Mouse (Mus musculus) forebrain, embryonic 15.5 days (tissue): ENCODE results near the gene Ppara. TPM values are rescaled to one million over a fixed set of nuclear protein-coding genes. Genes with fewer than 3 reads are reported as not detected.

Experiments used
- ATAC-seq: fragments of 200-750 bp; cut with Nextera tagmentation; replicated peaks from 2 replicates; pipeline ENCODE4 v1.8.0; 2017; ENCODE audit warnings: mild to moderate bottlenecking, moderate TSS enrichment, moderate library complexity
- H3K27ac ChIP-seq: fragments of 300-500 bp; sonication (generic); replicated peaks from 2 replicates; pipeline ENCODE4 v1.5.1; 2015; ENCODE audit warnings: mild to moderate bottlenecking, inconsistent platforms
- H3K27me3 ChIP-seq: fragments of 300-500 bp; sonication (generic); 2 replicates; pipeline ENCODE4 v1.6.1; 2015; ENCODE audit warnings: inconsistent platforms
- H3K36me3 ChIP-seq: fragments of 300-500 bp; sonication (generic); 2 replicates; pipeline ENCODE4 v1.6.1; 2015; ENCODE audit warnings: mild to moderate bottlenecking, inconsistent platforms
- H3K4me1 ChIP-seq: fragments of 300-500 bp; sonication (generic); 2 replicates; pipeline ENCODE4 v1.6.1; 2015; ENCODE audit warnings: inconsistent platforms
- H3K4me2 ChIP-seq: fragments of 300-500 bp; sonication (generic); replicated peaks from 2 replicates; pipeline ENCODE4 v1.6.1; 2015; ENCODE audit warnings: mild to moderate bottlenecking, inconsistent platforms
- H3K4me3 ChIP-seq: fragments of 300-500 bp; sonication (generic); 2 replicates; pipeline ENCODE4 v1.5.1; 2015; ENCODE audit warnings: mild to moderate bottlenecking, inconsistent platforms
- H3K9ac ChIP-seq: fragments of 300-500 bp; sonication (generic); replicated peaks from 2 replicates; pipeline ENCODE4 v1.6.1; 2015; ENCODE audit warnings: mild to moderate bottlenecking, inconsistent platforms
- H3K9me3 ChIP-seq: fragments of 300-500 bp; sonication (generic); 2 replicates; pipeline ENCODE4 v1.6.1; 2016; ENCODE audit warnings: inconsistent platforms
- WGBS: fragments of 180-500 bp; shearing (Covaris S2); methylation state at CpG from one replicate; pipeline ENCODE4 v1.1.7; 2015; ENCODE audit warnings: mixed read lengths; 5-methylcytosine and 5-hydroxymethylcytosine counted together
- polyA plus RNA-seq: library from polyadenylated mRNA; unstranded; fragments of >200 nt; fragmentation: Nextera tagmentation; extraction: Ambion mirVana; gene quantifications from 2 replicates; pipeline ENCODE4 v1.2.1, GENCODE M21; 2015

Gene Ppara
- polyA plus RNA-seq, 1 experiment from 2014 or later = 1.5 TPM

DNA sequence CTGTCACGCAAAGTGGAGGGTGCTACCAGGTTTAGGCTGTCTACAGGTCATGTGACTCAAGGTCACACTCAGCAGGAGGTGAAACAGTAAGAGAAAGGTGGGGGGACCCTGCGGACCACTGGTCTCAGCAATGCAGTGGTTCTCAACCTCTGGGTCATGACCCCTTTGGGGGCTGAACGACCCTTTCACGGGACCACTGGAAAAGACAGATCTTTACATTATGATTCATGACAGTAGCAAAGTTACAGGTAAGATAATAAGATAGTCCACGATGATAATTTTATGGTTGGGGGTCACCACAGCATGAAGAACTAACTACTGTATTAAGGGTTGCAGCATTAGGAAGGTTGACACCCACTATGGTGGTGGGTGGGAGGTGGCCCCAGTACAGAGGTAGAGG is 18.2 kb upstream of the Ppara start:
- Histone ChIP-seq H3K4me3 (no peak overlapping the region), H3K4me1 (no peaks in the 10 kb centered on the region), H3K27ac (no peak overlapping the region), H3K27me3 (peaks cover 6% of the 10 kb centered on the region), H3K9ac (no peak overlapping the region), H3K9me3 (no peaks in the 10 kb centered on the region), H3K36me3 (no peaks in the 10 kb centered on the region), H3K4me2 (no peak overlapping the region)
- WGBS = 85% methylated on average over 5 of the region's 5 CpGs
- no peak for ATAC-seq

DNA sequence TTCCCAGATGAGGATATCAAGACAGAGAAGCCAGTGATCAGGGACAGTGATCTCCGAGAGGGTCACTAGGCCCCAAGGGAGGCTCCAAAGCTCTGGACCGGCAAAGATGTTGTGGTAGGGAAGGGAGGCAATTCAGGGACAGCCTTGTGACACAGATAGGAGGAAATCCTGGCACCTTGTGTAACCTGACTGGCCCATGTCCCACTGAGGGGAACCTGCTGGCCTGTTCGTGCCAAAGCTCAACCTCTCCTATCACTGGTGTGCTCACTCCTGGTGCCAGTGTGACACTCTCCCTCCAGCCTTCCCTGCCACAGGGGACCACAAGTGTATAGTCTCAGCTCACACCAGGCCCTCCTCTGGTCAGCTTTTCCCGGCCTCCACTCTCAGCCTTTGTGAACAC is 17.8 kb upstream of the Ppara start:
- Histone ChIP-seq H3K27me3 (peaks cover 7% of the 10 kb centered on the region), H3K27ac (no peak overlapping the region), H3K4me2 (no peak overlapping the region), H3K36me3 (no peaks in the 10 kb centered on the region), H3K9me3 (no peaks in the 10 kb centered on the region), H3K4me1 (no peaks in the 10 kb centered on the region), H3K9ac (no peak overlapping the region), H3K4me3 (no peak overlapping the region)
- WGBS = 73% methylated on average over 4 of the region's 4 CpGs
- ATAC-seq = no peak

DNA sequence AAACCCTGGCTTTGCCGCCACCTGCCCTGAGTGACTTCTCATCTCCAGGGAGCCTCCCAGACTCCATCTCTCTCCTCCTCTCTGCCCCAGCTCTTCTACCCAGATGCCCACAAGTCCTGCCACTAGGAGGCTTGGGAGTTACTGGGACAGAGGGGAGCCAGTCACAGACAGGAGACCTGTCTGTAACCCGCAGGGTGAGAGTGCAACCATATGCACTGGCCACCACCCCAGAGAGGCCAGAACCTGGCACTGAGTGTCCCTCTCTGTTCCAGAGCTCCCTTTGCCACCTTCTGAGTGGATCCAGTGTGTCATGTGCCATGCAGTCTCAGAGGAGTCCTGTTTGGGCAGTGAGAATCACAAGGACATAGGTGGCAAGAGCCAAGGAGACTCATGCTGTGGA is 17.0 kb upstream of the Ppara start:
- Histone ChIP-seq H3K9me3 (no peaks in the 10 kb centered on the region), H3K4me2 (no peak overlapping the region), H3K27ac (no peak overlapping the region), H3K4me1 (no peaks in the 10 kb centered on the region), H3K4me3 (no peak overlapping the region), H3K27me3 (peaks cover 7% of the 10 kb centered on the region), H3K36me3 (no peaks in the 10 kb centered on the region), H3K9ac (no peak overlapping the region)
- 86% methylated on average over 2 of the region's 2 CpGs for WGBS
- no peak for ATAC-seq

DNA sequence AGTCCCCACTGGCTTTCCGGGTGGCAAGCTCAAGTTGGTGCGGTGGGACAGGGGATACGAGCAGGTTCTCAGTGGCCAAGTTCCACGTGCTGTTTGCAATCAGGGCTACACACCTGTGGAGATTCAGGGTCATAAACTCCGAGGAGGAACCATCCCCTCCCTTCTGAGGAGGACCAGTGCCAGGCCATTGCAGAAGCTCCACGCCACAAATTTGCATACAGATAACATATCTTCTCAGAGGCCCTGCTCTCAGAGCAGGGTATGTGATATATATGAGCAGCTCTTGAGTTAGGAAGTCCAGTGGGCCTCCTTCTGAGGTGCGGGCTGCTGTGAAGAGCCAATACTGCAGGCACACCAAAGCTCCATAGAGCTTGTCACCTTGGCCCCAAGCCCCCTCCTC is 15.8 kb upstream of the Ppara start:
- H3K4me1 ChIP-seq = no peaks in the 10 kb centered on the region
- ATAC-seq = no peak
- no peak overlapping the region for H3K27ac ChIP-seq
- H3K4me3 ChIP-seq = no peak overlapping the region
- H3K36me3 ChIP-seq = no peaks in the 10 kb centered on the region
- H3K9me3 ChIP-seq = no peaks in the 10 kb centered on the region
- 81% methylated on average over 7 of the region's 7 CpGs for WGBS
- H3K4me2 ChIP-seq = no peak overlapping the region
- peaks cover 7% of the 10 kb centered on the region for H3K27me3 ChIP-seq
- H3K9ac ChIP-seq = no peak overlapping the region

DNA sequence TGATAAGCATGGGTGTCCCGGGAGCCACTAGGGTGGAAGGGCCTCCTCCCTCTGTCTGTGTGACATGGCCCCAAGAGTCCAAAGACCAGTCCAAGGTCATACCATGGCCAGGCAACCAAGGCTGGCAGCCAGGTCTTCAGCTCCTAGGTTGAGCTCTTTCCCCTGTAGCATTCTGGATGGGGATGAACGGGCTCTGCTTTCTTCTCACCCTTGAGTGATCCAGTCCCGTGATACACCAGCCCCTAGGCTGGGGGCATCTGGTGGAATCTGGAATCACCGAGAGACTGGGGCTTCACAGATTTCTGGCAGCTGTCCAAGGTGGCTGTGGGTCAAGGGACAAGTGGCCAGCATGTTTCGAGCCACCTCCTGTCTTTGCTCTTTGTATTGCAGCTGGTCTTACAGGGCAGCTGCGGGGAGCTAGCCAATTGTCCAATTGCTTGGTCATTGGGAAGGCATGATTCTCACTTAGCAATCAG is 14.4 kb upstream of the Ppara start:
- peaks cover 7% of the 10 kb centered on the region for H3K27me3 ChIP-seq
- no peak overlapping the region for H3K4me2 ChIP-seq
- no peak for ATAC-seq
- H3K9ac ChIP-seq = no peak overlapping the region
- H3K9me3 ChIP-seq = no peaks in the 10 kb centered on the region
- no peaks in the 10 kb centered on the region for H3K4me1 ChIP-seq
- H3K4me3 ChIP-seq = no peak overlapping the region
- 72% methylated on average over 6 of the region's 6 CpGs for WGBS
- no peak overlapping the region for H3K27ac ChIP-seq
- no peaks in the 10 kb centered on the region for H3K36me3 ChIP-seq

DNA sequence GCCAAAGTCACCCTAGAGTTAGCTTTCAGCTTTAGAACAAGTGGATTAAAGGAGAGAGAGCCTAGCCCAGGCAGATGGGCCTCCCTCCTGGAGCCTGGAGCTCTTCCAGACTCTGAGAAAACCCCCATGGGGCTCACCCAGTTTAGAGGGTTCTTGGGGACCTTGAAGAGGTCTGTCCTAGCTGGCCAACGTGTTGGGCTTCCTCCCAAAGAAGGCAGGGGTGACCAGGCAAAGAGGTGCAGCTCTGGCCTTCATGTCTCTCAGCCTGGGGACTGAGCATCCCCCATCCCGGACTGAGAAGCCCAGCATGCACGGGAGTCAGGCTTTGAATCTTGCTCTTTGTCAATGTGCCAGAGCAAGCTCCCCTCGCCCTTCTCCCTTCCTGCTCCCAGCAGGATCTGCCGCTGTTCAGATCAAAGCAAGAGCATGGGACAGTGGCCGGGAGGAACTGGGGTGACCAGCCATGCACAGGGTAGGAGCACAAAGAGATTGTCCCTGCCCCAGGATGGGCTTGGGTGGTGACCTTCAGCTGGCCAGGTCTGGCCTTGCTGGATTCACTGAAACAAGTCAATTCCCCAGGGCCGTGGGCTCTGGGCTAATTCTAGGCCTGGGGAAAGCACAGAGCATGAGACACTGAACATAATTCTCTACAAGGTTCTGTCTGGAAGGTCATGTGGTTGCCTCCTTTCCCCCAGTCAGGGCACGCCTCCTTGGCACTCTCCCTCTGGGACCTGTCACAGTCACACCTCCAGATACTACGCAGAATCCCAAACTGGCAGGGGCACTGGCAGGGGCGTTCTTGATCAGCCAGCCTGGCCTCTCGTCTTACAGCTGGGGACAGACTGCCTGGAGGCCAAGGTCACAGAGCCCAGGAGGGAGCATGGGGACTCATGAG is 10.3 kb upstream of the Ppara start:
- Histone ChIP-seq H3K4me1 (no peaks in the 10 kb centered on the region), H3K9me3 (no peaks in the 10 kb centered on the region), H3K36me3 (no peaks in the 10 kb centered on the region), H3K27me3 (peaks cover 7% of the 10 kb centered on the region), H3K27ac (no peak overlapping the region), H3K9ac (no peak overlapping the region), H3K4me3 (no peak overlapping the region), H3K4me2 (no peak overlapping the region)
- no peak for ATAC-seq
- WGBS = 52% methylated on average over 11 of the region's 11 CpGs

DNA sequence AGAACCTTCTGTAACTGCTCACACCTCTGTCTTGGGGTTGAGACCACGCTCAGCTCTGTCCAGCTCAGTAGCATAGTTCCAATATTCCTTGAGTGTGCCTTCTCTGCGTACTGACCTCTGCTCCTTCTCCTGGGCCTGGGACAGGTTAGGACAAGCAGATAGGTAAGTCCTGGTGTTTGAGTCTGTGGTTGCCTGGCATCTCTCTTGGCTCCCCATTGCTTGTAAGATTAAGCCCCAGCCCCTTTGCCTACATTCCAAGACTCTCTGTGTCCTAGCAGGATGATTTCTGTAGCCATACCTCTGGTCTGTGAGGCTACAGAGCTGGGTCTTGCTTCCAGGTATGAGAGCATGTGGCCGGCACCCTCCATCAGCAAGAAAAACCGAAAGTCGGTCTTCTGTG is 6.6 kb upstream of the Ppara start:
- Histone ChIP-seq H3K4me2 (no peak overlapping the region), H3K9ac (no peak overlapping the region), H3K4me1 (no peaks in the 10 kb centered on the region), H3K4me3 (no peak overlapping the region), H3K36me3 (no peaks in the 10 kb centered on the region), H3K27ac (no peak overlapping the region), H3K27me3 (peaks cover 16% of the 10 kb centered on the region), H3K9me3 (no peaks in the 10 kb centered on the region)
- WGBS = 90% methylated on average over 5 of the region's 5 CpGs
- ATAC-seq = no peak

DNA sequence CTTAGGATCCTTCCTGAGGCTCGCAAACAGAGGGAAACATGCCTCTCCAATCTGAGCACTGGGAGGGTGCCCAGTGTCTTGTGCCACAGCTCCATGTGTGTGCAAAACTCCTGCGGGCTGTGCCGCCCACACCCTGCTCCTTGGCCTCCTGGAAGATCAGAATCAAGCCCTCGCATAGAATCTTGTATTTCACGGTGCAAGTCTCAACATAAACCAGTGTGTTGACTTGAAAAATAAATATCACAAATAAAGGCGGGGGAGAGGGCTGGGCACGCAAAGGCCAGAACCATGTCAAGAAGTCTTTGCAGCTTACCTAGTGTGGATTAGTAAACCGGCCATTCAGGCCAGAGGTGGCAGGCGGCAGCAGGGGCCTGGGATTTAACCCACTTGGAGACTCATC is 5.5 kb upstream of the Ppara start:
- Histone ChIP-seq H3K36me3 (no peaks in the 10 kb centered on the region), H3K9me3 (no peaks in the 10 kb centered on the region), H3K4me1 (no peaks in the 10 kb centered on the region), H3K9ac (no peak overlapping the region), H3K4me2 (no peak overlapping the region), H3K27me3 (peaks cover 26% of the 10 kb centered on the region), H3K4me3 (no peak overlapping the region), H3K27ac (no peak overlapping the region)
- 83% methylated on average over 9 of the region's 9 CpGs for WGBS
- no peak for ATAC-seq

DNA sequence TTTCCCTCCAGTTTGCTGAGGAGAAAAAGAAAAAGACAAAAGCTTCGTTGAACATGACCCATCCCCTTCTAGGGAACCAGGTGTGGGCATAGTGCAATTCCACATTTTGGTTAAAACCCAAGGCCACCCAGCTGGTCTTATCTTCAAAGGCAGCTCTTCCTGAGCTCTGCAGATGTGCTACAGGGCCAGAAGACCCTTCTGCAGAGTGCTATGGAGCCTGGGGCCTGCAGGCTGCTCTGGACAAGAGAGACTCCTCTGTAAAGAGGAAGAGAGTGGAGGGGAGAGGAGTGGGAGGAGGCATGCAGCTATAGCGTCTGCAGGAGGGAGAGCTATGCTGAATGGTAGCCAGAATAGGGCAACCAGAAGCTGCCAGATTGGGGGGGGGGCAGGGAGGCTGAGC is 4.8 kb upstream of the Ppara start:
- peaks cover 6% of the 10 kb centered on the region for H3K4me1 ChIP-seq
- WGBS = 48% methylated on average over 2 of the region's 2 CpGs
- H3K9ac ChIP-seq = no peak overlapping the region
- ATAC-seq = no peak
- no peaks in the 10 kb centered on the region for H3K36me3 ChIP-seq
- H3K4me2 ChIP-seq = no peak overlapping the region
- no peaks in the 10 kb centered on the region for H3K9me3 ChIP-seq
- no peak overlapping the region for H3K4me3 ChIP-seq
- peaks cover 34% of the 10 kb centered on the region for H3K27me3 ChIP-seq
- no peak overlapping the region for H3K27ac ChIP-seq

DNA sequence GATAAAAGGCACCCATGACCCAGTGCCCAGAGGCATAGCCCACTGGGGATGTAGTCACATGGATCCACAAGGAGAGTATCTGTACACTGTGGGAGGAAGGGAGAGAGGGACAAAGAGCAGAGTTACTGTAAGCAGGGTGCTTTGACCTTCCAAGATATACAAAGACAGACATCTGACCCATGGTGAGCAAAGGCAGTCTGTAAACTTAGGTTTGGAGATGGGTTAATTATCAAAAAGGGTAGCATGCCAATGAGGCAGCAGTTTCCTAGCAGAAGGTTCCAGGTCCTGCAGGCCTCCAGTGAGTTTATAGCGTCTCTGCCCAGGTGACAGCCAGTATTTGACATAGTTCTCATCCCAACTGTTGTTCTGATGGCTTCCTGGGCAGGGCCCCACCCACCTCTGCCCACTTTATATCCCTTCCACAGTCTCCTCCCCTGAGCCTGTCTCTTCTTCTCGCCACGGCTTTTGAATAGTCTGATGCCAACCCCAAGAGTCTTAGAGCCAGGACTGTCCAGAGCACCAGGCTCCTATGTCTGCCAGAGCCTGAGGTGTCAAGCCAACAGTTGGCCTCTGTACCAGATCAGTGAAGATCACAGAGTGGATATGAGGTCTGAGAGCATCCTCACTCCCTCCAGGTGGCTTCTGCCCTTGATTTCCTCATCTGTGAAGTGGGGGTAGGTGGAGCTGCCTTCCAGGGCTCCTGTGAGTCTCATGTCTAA is 2.7 kb upstream of the Ppara start:
- Histone ChIP-seq H3K36me3 (no peaks in the 10 kb centered on the region), H3K9me3 (no peaks in the 10 kb centered on the region), H3K4me2 (no peak overlapping the region), H3K27me3 (peaks cover 54% of the 10 kb centered on the region), H3K4me1 (peaks cover 18% of the 10 kb centered on the region), H3K4me3 (no peak overlapping the region), H3K27ac (no peak overlapping the region), H3K9ac (no peak overlapping the region)
- 76% methylated on average over 3 of the region's 3 CpGs for WGBS
- no peak for ATAC-seq

DNA sequence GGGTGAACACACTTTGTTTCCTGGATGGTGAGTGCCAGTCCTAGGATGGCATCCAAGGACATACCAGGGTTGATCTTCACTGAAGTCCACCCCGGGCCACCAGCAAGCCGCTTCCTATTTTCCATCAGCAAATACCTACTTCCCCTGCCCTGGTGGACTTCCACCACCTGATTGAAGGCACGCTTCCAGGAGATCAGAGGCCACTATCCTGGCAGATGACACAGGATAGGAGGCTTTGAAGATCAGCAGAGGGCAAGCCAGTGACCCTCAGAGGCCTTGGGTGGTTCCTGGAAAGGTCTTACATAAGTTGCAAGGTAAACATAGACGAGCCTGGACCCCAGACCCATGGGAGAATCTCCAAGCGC is 2.2 kb upstream of the Ppara start:
- Histone ChIP-seq H3K4me3 (no peak overlapping the region), H3K4me2 (no peak overlapping the region), H3K4me1 (peaks cover 18% of the 10 kb centered on the region), H3K9me3 (no peaks in the 10 kb centered on the region), H3K9ac (no peak overlapping the region), H3K27me3 (peaks cover 58% of the 10 kb centered on the region), H3K36me3 (no peaks in the 10 kb centered on the region), H3K27ac (no peak overlapping the region)
- no peak for ATAC-seq
- WGBS = 77% methylated on average over 5 of the region's 5 CpGs

DNA sequence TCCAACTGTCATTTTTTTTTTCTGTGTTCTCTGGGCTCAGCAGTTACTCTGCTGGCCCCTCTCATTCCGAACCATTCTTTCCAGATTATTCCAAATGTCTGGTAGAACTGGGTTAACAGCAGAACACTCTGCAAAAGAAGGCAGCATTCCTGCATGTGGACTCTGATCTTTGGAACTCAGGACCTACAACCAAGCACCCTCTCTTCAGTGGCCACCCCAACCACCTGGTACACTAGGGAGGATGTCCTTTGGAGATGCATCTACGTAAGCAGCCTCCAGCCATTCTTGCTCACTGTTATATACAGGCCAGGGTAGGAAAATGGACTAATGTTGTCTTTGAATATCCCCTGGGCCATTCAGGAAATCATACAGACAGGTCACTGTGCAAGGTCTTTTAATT is 1.1 kb upstream of the Ppara start:
- Histone ChIP-seq H3K9me3 (no peaks in the 10 kb centered on the region), H3K4me3 (no peak overlapping the region), H3K4me2 (no peak overlapping the region), H3K27ac (no peak overlapping the region), H3K4me1 (peaks cover 18% of the 10 kb centered on the region), H3K36me3 (no peaks in the 10 kb centered on the region), H3K27me3 (peaks cover 60% of the 10 kb centered on the region), H3K9ac (no peak overlapping the region)
- ATAC-seq = no peak
- WGBS = 84% methylated on average over 2 of the region's 2 CpGs
